Mouse (Mus musculus) heart, adult 2 months (tissue): ENCODE measurements around the gene Galnt9.

ENCODE experiments used
- EP300 ChIP-seq: fragments of 200-500 bp; IDR thresholded peaks from 2 replicates; pipeline ENCODE4 v1.6.1; 2011; ENCODE audit warnings: low read depth, low read length, control low read depth; ENCODE audit not compliant: insufficient read depth
- POLR2A ChIP-seq: fragments of 200-500 bp; IDR thresholded peaks from 2 replicates; pipeline ENCODE4 v1.6.1; 2011; ENCODE audit warnings: mild to moderate bottlenecking, low read depth, low read length, control low read depth; ENCODE audit not compliant: insufficient read depth

DNA sequence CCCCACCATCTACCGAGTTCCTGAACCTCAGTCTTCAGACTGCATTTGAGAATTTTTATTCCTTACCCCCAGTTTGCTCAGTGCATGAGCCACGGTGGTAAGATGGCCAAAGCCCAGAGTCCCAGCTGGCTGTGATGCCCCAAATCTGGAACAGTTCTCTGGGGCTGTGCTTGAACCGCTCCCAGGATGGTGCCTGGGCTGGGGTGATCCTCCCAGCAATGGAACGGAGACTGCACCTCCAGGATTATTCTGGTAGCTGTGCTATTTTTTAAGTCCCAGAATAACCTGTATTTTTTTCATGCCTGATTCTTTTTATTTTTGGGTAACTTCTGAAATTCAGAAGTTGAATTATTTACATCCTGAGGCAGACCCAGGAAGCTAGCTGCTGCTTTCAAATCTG lies 35.1 kb downstream of the Galnt9 start:
- no peak for TF ChIP-seq POLR2A
- no peak for TF ChIP-seq EP300
